Mouse (Mus musculus) bone marrow macrophage, adult 2 months (primary cell): ENCODE data around the gene Ccl22. TPM values are rescaled to one million over a fixed set of nuclear protein-coding genes. Genes with fewer than 3 reads are reported as not detected.
A peak's percentile ranks its signal among the peaks of the same experiment; 100 is the strongest.

Experiments used
- H3K27ac ChIP-seq: 2 replicates; pipeline ENCODE4 v1.5.1; 2012; ENCODE audit warnings: low read depth, low read length; ENCODE audit not compliant: insufficient read depth
- H3K4me1 ChIP-seq: 2 replicates; pipeline ENCODE4 v1.6.1; 2012; ENCODE audit warnings: low read length; ENCODE audit not compliant: control insufficient read depth, insufficient read depth
- H3K4me3 ChIP-seq: 2 replicates; pipeline ENCODE4 v1.5.1; 2012; ENCODE audit warnings: mild to moderate bottlenecking, low read length, moderate library complexity; ENCODE audit not compliant: insufficient read depth
- CTCF ChIP-seq: IDR thresholded peaks from 2 replicates; pipeline ENCODE4 v1.5.1; 2012; ENCODE audit warnings: low read depth, mild to moderate bottlenecking, low read length, moderate library complexity
- POLR2A ChIP-seq: IDR thresholded peaks from 2 replicates; pipeline ENCODE4 v1.6.1; 2012; ENCODE audit warnings: mild to moderate bottlenecking, low read depth, low read length, borderline replicate concordance
- polyA plus RNA-seq: library from polyadenylated mRNA; stranded (reverse); fragments of >200 nt; gene quantifications from 2 replicates; pipeline ENCODE4 v1.2.4, GENCODE M21; 2012; ENCODE audit not compliant: missing spikeins, insufficient read depth, insufficient read length

The Ccl22 gene
- polyA plus RNA-seq, 1 experiment = 0.50 TPM

DNA sequence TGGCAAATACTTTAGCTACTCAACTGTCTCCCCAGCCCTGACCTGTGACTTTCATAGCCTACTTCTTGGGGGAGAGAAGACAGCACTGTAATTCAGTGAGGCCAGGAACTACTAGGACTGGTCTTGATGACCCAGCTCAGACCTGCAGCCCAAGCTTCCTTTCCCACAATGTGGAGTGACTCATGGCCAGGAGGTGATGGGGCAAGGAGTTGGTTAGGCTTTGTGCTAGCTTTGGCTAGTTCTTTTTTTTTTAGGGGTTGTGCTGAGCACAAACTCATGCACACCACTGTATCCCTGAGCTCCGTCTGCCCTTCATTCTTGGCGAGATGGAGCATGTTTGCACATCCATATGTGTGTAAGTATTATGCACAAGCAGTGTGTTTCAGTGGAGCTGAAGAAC lies 31.0 kb downstream of the Ccl22 start:
- no peak overlapping the region for H3K27ac ChIP-seq
- peaks cover 34% of the 10 kb centered on the region for H3K4me1 ChIP-seq
- TF ChIP-seq CTCF (no peak), POLR2A (no peak)
- no peak overlapping the region for H3K4me3 ChIP-seq

DNA sequence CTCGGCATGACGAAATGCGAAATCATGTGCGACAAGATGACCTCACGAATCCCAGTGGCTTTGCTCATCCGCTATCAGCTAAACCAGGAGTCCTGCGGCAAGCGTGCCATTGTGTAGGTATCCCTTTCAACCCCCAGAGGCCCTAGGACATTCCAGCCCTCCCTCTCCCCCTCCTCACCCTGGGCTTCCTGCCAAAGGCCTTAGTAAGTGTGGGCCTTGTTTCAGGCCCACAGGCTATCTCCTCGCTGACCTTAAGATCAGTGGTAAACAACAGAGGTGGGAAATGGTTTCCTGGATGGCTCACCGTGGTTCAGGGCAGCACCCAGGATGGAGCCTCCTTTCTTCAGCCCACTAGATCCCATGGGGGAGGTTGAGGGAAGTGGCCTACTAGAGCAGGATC lies 32.6 kb downstream of the Ccl22 start:
- H3K4me3 ChIP-seq = no peak overlapping the region
- no peak for TF ChIP-seq POLR2A
- TF ChIP-seq CTCF = no peak
- peak overlapping the region; percentile 57; the same call in 1 of the 2 replicates for H3K27ac ChIP-seq
- peaks cover 34% of the 10 kb centered on the region for H3K4me1 ChIP-seq

DNA sequence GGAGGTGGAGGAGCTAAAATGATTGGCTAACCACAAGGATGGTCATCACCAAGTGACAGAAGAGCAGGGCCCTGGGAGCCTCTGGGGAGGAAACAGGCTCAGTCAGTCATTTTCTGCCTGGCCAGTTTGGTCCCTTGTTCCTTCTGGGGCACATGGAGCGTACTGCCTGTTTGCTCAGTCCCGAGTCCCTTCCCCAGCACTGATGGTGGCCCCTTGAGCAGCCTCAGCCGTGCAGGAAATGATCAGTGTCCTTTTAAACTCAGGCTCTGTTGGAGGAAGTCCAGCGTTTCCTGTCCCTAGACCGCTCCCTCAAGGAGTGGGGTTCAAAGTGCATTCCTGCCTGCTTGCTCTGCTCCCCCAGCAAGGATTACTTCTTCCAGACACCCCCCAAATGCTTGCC lies 33.1 kb downstream of the Ccl22 start:
- Histone ChIP-seq H3K4me1 (peaks cover 34% of the 10 kb centered on the region), H3K4me3 (no peak overlapping the region), H3K27ac (peak overlapping the region; percentile 57)
- no peak for TF ChIP-seq POLR2A
- no peak for TF ChIP-seq CTCF

DNA sequence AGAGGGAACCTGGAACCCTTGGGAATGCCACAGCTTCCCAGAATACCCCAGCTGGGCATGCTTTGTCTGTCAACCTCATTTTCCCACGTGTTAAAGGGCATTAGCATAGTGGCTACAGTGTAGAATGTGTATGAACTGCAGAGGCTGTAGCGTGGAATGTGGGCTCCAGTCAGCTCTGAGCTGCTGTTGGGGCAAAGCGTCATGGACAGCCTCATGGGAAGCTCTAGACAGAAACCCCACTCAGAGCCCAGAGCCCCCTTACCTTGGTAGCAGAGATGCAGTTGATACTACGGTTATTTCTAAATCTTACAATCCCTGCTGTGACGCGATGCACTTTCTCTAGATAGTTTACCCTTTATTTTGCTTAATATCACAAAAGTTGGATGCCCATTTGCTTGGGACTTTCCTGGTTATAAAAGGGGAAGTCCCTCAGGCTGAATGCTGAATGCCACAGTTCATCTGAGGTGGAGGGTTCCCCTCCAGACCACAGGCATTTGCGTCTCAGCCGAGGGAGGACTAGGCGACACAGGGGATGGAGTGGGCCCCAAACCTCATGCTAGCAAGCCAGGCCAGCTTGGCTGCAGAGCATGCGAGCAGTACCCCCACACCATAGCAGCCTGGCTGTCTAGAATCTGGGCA lies 33.6 kb downstream of the Ccl22 start:
- peak overlapping the region; percentile 57 for H3K27ac ChIP-seq
- peaks cover 36% of the 10 kb centered on the region for H3K4me1 ChIP-seq
- no peak for TF ChIP-seq POLR2A
- TF ChIP-seq CTCF = no peak
- no peak overlapping the region for H3K4me3 ChIP-seq

DNA sequence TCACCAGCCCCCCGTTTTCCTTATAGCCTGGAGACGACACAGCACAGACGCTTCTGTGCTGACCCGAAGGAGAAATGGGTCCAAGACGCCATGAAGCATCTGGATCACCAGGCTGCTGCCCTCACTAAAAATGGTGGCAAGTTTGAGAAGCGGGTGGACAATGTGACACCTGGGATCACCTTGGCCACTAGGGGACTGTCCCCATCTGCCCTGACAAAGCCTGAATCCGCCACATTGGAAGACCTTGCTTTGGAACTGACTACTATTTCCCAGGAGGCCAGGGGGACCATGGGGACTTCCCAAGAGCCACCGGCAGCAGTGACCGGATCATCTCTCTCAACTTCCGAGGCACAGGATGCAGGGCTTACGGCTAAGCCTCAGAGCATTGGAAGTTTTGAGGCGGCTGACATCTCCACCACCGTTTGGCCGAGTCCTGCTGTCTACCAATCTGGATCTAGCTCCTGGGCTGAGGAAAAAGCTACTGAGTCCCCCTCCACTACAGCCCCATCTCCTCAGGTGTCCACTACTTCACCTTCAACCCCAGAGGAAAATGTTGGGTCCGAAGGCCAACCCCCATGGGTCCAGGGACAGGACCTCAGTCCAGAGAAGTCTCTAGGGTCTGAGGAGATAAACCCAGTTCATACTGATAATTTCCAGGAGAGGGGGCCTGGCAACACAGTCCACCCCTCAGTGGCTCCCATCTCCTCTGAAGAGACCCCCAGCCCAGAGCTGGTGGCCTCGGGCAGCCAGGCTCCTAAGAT lies 34.3 kb downstream of the Ccl22 start:
- TF ChIP-seq CTCF (no peak), POLR2A (no peak)
- H3K27ac ChIP-seq = no peak overlapping the region
- H3K4me3 ChIP-seq = no peak overlapping the region
- H3K4me1 ChIP-seq = peaks cover 43% of the 10 kb centered on the region

DNA sequence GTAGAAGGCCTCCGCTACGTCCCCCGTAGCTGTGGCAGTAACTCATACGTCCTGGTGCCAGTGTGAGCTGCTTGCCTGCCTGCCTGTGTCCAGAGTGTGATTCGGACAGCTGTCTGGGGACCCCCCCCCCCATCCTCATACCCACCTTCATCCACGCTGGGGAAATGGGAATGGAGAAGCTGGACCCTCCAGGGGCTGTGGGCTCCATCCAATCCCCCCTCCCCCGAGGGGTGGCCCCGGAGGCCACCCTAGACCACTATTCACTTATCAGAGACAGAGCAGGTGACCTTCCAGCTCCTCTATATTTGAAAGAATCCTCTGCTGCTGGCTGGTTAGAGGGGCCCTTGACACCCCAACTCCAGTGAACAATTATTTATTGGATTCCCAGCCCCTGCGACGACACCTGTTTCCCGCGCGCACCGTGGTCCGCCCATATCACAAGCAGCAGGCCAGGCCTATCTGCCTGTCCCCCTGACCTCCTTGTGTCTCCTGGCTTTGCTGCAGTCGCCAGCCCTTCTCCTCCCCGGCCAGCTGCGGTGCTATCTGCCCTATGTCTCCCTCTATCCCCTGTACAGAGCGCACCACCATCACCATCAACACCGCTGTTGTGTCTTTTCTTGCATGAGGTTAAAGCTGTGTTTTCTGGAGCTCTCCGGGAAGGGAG lies 35.2 kb downstream of the Ccl22 start:
- H3K4me3 ChIP-seq = no peak overlapping the region
- TF ChIP-seq CTCF (no peak), POLR2A (no peak)
- no peak overlapping the region for H3K27ac ChIP-seq
- peaks cover 43% of the 10 kb centered on the region for H3K4me1 ChIP-seq

DNA sequence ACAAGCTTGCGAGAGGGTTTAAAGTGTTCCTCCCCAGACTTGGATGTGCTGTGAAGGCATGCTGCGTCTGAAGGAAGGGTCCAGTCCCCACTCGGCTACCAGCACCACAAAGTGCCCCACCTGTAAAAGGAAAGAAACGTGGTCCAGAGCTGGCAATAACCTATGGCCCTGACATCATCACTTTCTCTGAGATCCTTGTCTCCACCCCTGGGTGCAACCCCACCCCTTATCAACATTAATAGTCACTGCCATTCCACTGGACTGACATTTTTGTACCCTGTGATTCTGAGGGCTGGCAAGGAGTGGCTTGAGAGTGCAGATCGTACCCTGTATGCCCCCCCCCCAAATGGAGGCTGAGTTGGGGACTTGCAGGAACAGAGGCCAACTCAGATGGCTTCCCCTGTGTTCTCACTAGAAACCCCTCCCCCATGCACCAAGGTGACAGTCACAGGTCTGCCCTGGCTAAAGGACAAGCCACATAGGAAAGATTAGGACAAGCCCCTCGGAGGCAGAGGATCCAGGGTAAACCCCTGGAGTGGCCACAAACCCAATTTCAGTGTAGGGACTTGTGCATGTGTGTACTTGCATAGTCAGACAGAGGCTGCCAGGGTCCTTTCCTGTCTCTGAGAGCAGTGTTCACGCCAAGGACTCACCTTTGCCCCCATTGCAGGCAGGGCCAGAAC lies 35.9 kb downstream of the Ccl22 start:
- H3K4me3 ChIP-seq = no peak overlapping the region
- H3K4me1 ChIP-seq = peaks cover 38% of the 10 kb centered on the region
- H3K27ac ChIP-seq = no peak overlapping the region
- no peak for TF ChIP-seq CTCF
- TF ChIP-seq POLR2A = no peak

DNA sequence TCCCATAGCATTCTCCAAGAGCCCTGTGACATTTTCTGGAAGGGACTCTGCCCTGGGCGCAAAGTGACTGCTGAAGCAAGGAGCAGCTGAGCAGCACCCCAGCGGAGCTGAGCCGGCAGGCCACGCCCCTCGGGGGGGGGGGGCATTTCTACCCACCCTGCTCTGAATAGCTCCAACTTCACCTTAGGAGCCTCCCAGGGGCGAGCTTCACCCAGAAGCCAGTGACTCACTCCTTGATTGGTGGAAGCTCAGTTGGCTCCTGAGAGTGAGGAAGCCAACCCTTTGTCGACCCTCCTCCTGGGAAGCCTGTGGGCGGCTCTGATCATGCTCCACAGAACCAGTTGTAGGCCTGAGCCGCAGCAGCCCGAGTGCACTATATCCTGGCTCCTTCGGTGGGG lies 36.4 kb downstream of the Ccl22 start:
- Histone ChIP-seq H3K4me1 (peaks cover 32% of the 10 kb centered on the region), H3K4me3 (no peak overlapping the region), H3K27ac (no peak overlapping the region)
- TF ChIP-seq POLR2A (no peak), CTCF (no peak)

DNA sequence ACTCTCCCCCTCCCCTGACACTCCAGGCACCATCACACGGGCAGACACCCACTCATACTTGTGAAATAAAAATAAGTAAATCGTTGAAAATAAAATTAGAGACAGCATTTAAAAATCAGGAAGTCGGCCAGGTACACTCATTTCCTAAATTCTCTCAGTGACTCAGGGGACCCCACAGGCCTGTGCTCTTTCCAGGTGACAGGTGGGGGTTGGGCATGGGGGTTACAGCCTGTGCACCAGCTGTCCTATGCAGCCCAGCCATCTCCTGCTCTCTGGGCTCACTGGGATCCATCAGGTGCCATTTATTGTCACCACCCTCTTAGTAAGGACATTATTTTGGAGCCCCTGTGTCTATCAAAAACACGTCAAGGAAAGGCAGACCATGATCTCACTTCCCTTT lies 38.5 kb downstream of the Ccl22 start:
- peaks cover 16% of the 10 kb centered on the region for H3K4me1 ChIP-seq
- H3K27ac ChIP-seq = no peak overlapping the region

More for the DNA sequence above, 38.5 kb downstream of the Ccl22 start:
- TF ChIP-seq CTCF (no peak), POLR2A (no peak)
- no peak overlapping the region for H3K4me3 ChIP-seq
